Mouse (Mus musculus) MEL (cell line): ENCODE measurements around the gene Tekt5. TPM values are rescaled to one million over a fixed set of nuclear protein-coding genes. Genes with fewer than 3 reads are reported as not detected.

Experiments
- DNase-seq: peaks from one replicate; pipeline ENCODE4 v3.0.0; 2011; ENCODE audit warnings: low read depth, low spot score
- H3K27ac ChIP-seq: 2 replicates; pipeline ENCODE4 v1.5.1; 2012; ENCODE audit warnings: low read depth, mild to moderate bottlenecking, control low read depth, low read length, moderate library complexity; ENCODE audit not compliant: control insufficient read depth
- H3K27me3 ChIP-seq, 2 experiments: fragments of 150-350 bp in 1 of 2; sonication (generic) in 1 of 2; 2 replicates each; pipeline ENCODE4 v1.6.1; 2012; ENCODE audit warnings: low read length in 2 of 2, mild to moderate bottlenecking in 2 of 2, improper control_type of control experiment in 1 of 2, moderate library complexity in 1 of 2; ENCODE audit not compliant: insufficient read depth in 2 of 2, control insufficient read depth in 1 of 2
- H3K36me3 ChIP-seq, 2 experiments: 2 replicates each; pipeline ENCODE4 v1.6.1; 2012 to 2014; ENCODE audit warnings: low read length in 2 of 2, improper control_type of control experiment in 1 of 2, inconsistent platforms in 1 of 2, mild to moderate bottlenecking in 1 of 2; ENCODE audit not compliant: insufficient read depth in 2 of 2, control insufficient read depth in 1 of 2
- H3K4me1 ChIP-seq, 2 experiments: fragments of 150-350 bp in 1 of 2; sonication (generic) in 1 of 2; 2 replicates each; pipeline ENCODE4 v1.6.1; 2012; ENCODE audit warnings: low read length in 2 of 2, improper control_type of control experiment in 1 of 2, mild to moderate bottlenecking in 1 of 2; ENCODE audit not compliant: insufficient read depth in 2 of 2, control insufficient read depth in 1 of 2
- H3K4me3 ChIP-seq, 2 experiments: fragments of 150-350 bp in 1 of 2; sonication (generic) in 1 of 2; 2 replicates each; pipeline ENCODE4 v1.5.1; 2012; ENCODE audit warnings: low read depth in 2 of 2, low read length in 2 of 2, mild to moderate bottlenecking in 2 of 2, moderate library complexity in 2 of 2, control low read depth in 1 of 2, improper control_type of control experiment in 1 of 2; ENCODE audit not compliant: control insufficient read depth in 1 of 2, insufficient read depth in 1 of 2
- H3K79me2 ChIP-seq: 2 replicates; pipeline ENCODE4 v1.6.1; 2012; ENCODE audit warnings: mild to moderate bottlenecking, low read length, moderate library complexity; ENCODE audit not compliant: control insufficient read depth, poor library complexity, insufficient read depth
- H3K9ac ChIP-seq: 2 replicates; pipeline ENCODE4 v1.6.1; 2012; ENCODE audit warnings: low read depth, mild to moderate bottlenecking, control low read depth, low read length, moderate library complexity; ENCODE audit not compliant: control insufficient read depth, poor library complexity, severe bottlenecking
- H3K9me3 ChIP-seq: fragments of 150-350 bp; sonication (generic); replicated peaks from 2 replicates; pipeline ENCODE4 v1.6.1; 2012; ENCODE audit warnings: mild to moderate bottlenecking, low read length, improper control_type of control experiment, moderate library complexity; ENCODE audit not compliant: insufficient read depth
- CHD1 ChIP-seq: IDR thresholded peaks from 2 replicates; pipeline ENCODE4 v1.6.1; 2012; ENCODE audit warnings: low read depth, mild to moderate bottlenecking, inconsistent platforms, low read length, improper control_type of control experiment
- E2F4 ChIP-seq: IDR thresholded peaks from 2 replicates; pipeline ENCODE4 v1.6.1; 2011; ENCODE audit warnings: low read depth, low read length, improper control_type of control experiment, borderline replicate concordance
- GATA1 ChIP-seq: IDR thresholded peaks from 2 replicates; pipeline ENCODE4 v1.6.1; 2011; ENCODE audit warnings: low read depth, low read length, improper control_type of control experiment
- HCFC1 ChIP-seq: IDR thresholded peaks from 2 replicates; pipeline ENCODE4 v1.6.1; 2012; ENCODE audit warnings: low read depth, mild to moderate bottlenecking, inconsistent platforms, low read length, improper control_type of control experiment, moderate library complexity
- KAT2A ChIP-seq: conservative IDR thresholded peaks from 2 replicates; pipeline ENCODE4 v1.6.1; 2012; ENCODE audit warnings: low read depth, low read length, improper control_type of control experiment, inconsistent platforms
- MAFK ChIP-seq: IDR thresholded peaks from 2 replicates; pipeline ENCODE4 v1.6.1; 2011; ENCODE audit warnings: low read depth, mild to moderate bottlenecking, low read length, improper control_type of control experiment, borderline replicate concordance
- MAX ChIP-seq: IDR thresholded peaks from 2 replicates; pipeline ENCODE4 v1.6.1; 2011; ENCODE audit warnings: low read length, improper control_type of control experiment
- MAZ ChIP-seq: IDR thresholded peaks from 2 replicates; pipeline ENCODE4 v1.6.1; 2012; ENCODE audit warnings: low read depth, mild to moderate bottlenecking, inconsistent platforms, low read length, improper control_type of control experiment
- MXI1 ChIP-seq: IDR thresholded peaks from 2 replicates; pipeline ENCODE4 v1.6.1; 2011; ENCODE audit warnings: mild to moderate bottlenecking, low read depth, low read length, improper control_type of control experiment
- MYB ChIP-seq: IDR thresholded peaks from 2 replicates; pipeline ENCODE4 v1.6.1; 2011; ENCODE audit warnings: mild to moderate bottlenecking, low read depth, low read length, improper control_type of control experiment
- NRF1 ChIP-seq: IDR thresholded peaks from 2 replicates; pipeline ENCODE4 v1.6.1; 2014; ENCODE audit warnings: low read depth, mild to moderate bottlenecking, inconsistent platforms, low read length, improper control_type of control experiment, moderate library complexity; ENCODE audit not compliant: poor library complexity, insufficient read depth, severe bottlenecking
- POLR2A ChIP-seq, 2 experiments: IDR thresholded peaks; 2 replicates each; pipeline ENCODE4 v1.6.1; 2011 to 2012; ENCODE audit warnings: low read length in 2 of 2, mild to moderate bottlenecking in 2 of 2, control low read depth in 1 of 2, improper control_type of control experiment in 1 of 2, low read depth in 1 of 2, moderate library complexity in 1 of 2; ENCODE audit not compliant: control insufficient read depth in 1 of 2, insufficient read depth in 1 of 2, poor library complexity in 1 of 2
- POLR2AphosphoS2 ChIP-seq: IDR thresholded peaks from 2 replicates; pipeline ENCODE4 v1.6.1; 2011; ENCODE audit warnings: low read length, improper control_type of control experiment
- RAD21 ChIP-seq: IDR thresholded peaks from 2 replicates; pipeline ENCODE4 v1.6.1; 2011; ENCODE audit warnings: mild to moderate bottlenecking, low read depth, low read length, improper control_type of control experiment
- RCOR1 ChIP-seq: IDR thresholded peaks from 2 replicates; pipeline ENCODE4 v1.6.1; 2012; ENCODE audit warnings: low read depth, mild to moderate bottlenecking, inconsistent platforms, low read length, improper control_type of control experiment
- SIN3A ChIP-seq: IDR thresholded peaks from 2 replicates; pipeline ENCODE4 v1.6.1; 2012; ENCODE audit warnings: low read length, improper control_type of control experiment, inconsistent platforms
- SMC3 ChIP-seq: IDR thresholded peaks from 2 replicates; pipeline ENCODE4 v1.6.1; 2011; ENCODE audit warnings: low read depth, low read length, improper control_type of control experiment
- TAL1 ChIP-seq: IDR thresholded peaks from 2 replicates; pipeline ENCODE4 v1.6.1; 2012; ENCODE audit warnings: mild to moderate bottlenecking, inconsistent platforms, low read length, moderate library complexity, mixed read lengths
- TCF12 ChIP-seq: IDR thresholded peaks from 2 replicates; pipeline ENCODE4 v1.6.1; 2014; ENCODE audit warnings: low read depth, mild to moderate bottlenecking, inconsistent platforms, low read length, improper control_type of control experiment, moderate library complexity
- UBTF ChIP-seq: IDR thresholded peaks from 2 replicates; pipeline ENCODE4 v1.6.1; 2012; ENCODE audit warnings: low read depth, mild to moderate bottlenecking, inconsistent platforms, low read length, improper control_type of control experiment, moderate library complexity, borderline replicate concordance; ENCODE audit not compliant: insufficient read depth
- USF1 ChIP-seq: IDR thresholded peaks from 2 replicates; pipeline ENCODE4 v1.6.1; 2014; ENCODE audit warnings: low read depth, mild to moderate bottlenecking, inconsistent platforms, low read length, improper control_type of control experiment, moderate library complexity
- ZKSCAN1 ChIP-seq: IDR thresholded peaks from 2 replicates; pipeline ENCODE4 v1.6.1; 2012; ENCODE audit warnings: low read depth, mild to moderate bottlenecking, inconsistent platforms, low read length, improper control_type of control experiment, moderate library complexity
- ZMIZ1 ChIP-seq: IDR thresholded peaks from 2 replicates; pipeline ENCODE4 v1.6.1; 2012; ENCODE audit warnings: low read depth, mild to moderate bottlenecking, inconsistent platforms, low read length, improper control_type of control experiment, moderate library complexity
- ZNF384 ChIP-seq: IDR thresholded peaks from 2 replicates; pipeline ENCODE4 v1.6.1; 2012; ENCODE audit warnings: low read depth, mild to moderate bottlenecking, inconsistent platforms, low read length, improper control_type of control experiment
- polyA plus RNA-seq, 2 experiments: library from polyadenylated mRNA; stranded (reverse) in 1 of 2; unstranded in 1 of 2; fragments of >175 nt in 1 of 2; fragments of >200 nt in 1 of 2; gene quantifications; 2 replicates each; pipeline versions ENCODE4 v1.2.1 to v1.2.4; 2012; ENCODE audit warnings: low replicate concordance in 2 of 2, low read depth in 1 of 2; ENCODE audit not compliant: insufficient read length in 2 of 2, insufficient read depth in 1 of 2, missing spikeins in 1 of 2
- total RNA-seq: library from RNA; depleted of rRNA; stranded (reverse); fragments of 300-350 nt; gene quantifications from 2 replicates; pipeline ENCODE4 v1.2.3, GENCODE M21; 2012

Gene Tekt5
- total and polyA plus RNA-seq, 3 experiments, result 0.08 to 0.25 TPM; not detected in 1

GRCm38 (mm10) chr16:10436166-10436565 is 40.9 kb upstream of the Tekt5 start:
- no peaks in the 10 kb centered on the region for H3K4me1 ChIP-seq
- H3K36me3 ChIP-seq, result no peaks in the 10 kb centered on the region
- no peak for DNase-seq
- H3K27me3 ChIP-seq, result no peaks in the 10 kb centered on the region; a peak in 2 of 4 replicates
- no peak overlapping the region for H3K4me3 ChIP-seq
- no peaks in the 10 kb centered on the region for H3K9me3 ChIP-seq
- no peak overlapping the region for H3K27ac ChIP-seq
- H3K79me2 ChIP-seq, result no peaks in the 10 kb centered on the region
- no peak overlapping the region for H3K9ac ChIP-seq
- no peak for TF ChIP-seq SIN3A
- TF ChIP-seq MAX, result no peak
- no peak for TF ChIP-seq TCF12
- no peak for TF ChIP-seq RCOR1
- TF ChIP-seq MAFK, result no peak
- TF ChIP-seq SMC3, result no peak
- TF ChIP-seq CHD1, result no peak

GRCm38 (mm10) chr16:10433344-10433743 is 38.1 kb upstream of the Tekt5 start:
- Histone ChIP-seq H3K36me3 (no peaks in the 10 kb centered on the region), H3K27ac (no peak overlapping the region), H3K4me1 (no peaks in the 10 kb centered on the region), H3K9me3 (no peaks in the 10 kb centered on the region), H3K27me3 (no peaks in the 10 kb centered on the region; a peak in 2 of 4 replicates), H3K79me2 (no peaks in the 10 kb centered on the region), H3K4me3 (no peak overlapping the region), H3K9ac (no peak overlapping the region)
- TF ChIP-seq NRF1, result no peak
- no peak for TF ChIP-seq MYB
- TF ChIP-seq GATA1, result no peak
- no peak for TF ChIP-seq ZKSCAN1
- no peak for TF ChIP-seq KAT2A
- no peak for TF ChIP-seq UBTF
- no peak for TF ChIP-seq POLR2AphosphoS2
- no peak for TF ChIP-seq RCOR1
- no peak for TF ChIP-seq RAD21
- no peak for TF ChIP-seq ZMIZ1
- TF ChIP-seq USF1, result no peak
- TF ChIP-seq E2F4, result no peak
- no peak for TF ChIP-seq POLR2A (IDR thresholded peaks at IDR 0.05; ENCODE audit: control insufficient read depth in 1 of 2, insufficient read depth in 1 of 2, low read depth in 1 of 2, low read length in 2 of 2, poor library complexity in 1 of 2)
- TF ChIP-seq TAL1, result no peak
- no peak for TF ChIP-seq MAZ
- TF ChIP-seq SMC3, result no peak
- no peak for TF ChIP-seq MXI1
- no peak for TF ChIP-seq HCFC1
- no peak for TF ChIP-seq ZNF384
- no peak for DNase-seq
